Mouse (Mus musculus) heart, embryonic 12.5 days (tissue): ENCODE measurements at regions not wholly inside any gene's neighbourhood (a gene's known extent, or its start where the extent isn't known, plus 50 kb on each side); places are given as distances from the start of the nearest gene placed in this dataset.

ENCODE experiments used
- ATAC-seq: fragments of 200-750 bp; cut with Nextera tagmentation; 2 replicates; pipeline ENCODE4 v1.8.0; 2017; ENCODE audit warnings: moderate TSS enrichment, moderate library complexity; ENCODE audit not compliant: insufficient number of reproducible peaks, low FRiP score
- H3K27ac ChIP-seq: fragments of 300-500 bp; sonication (generic); 2 replicates; pipeline ENCODE4 v1.5.1; 2016; ENCODE audit warnings: mild to moderate bottlenecking, moderate library complexity; ENCODE audit not compliant: poor library complexity, severe bottlenecking
- H3K27me3 ChIP-seq: fragments of 300-500 bp; sonication (generic); replicated peaks from 2 replicates; pipeline ENCODE4 v1.6.1; 2016; ENCODE audit warnings: mild to moderate bottlenecking, moderate library complexity
- H3K36me3 ChIP-seq: fragments of 300-500 bp; sonication (generic); 2 replicates; pipeline ENCODE4 v1.6.1; 2016; ENCODE audit warnings: mild to moderate bottlenecking, moderate library complexity
- H3K4me1 ChIP-seq: fragments of 300-500 bp; sonication (generic); replicated peaks from 2 replicates; pipeline ENCODE4 v1.6.1; 2016; ENCODE audit warnings: mild to moderate bottlenecking
- H3K4me2 ChIP-seq: fragments of 300-500 bp; sonication (generic); 2 replicates; pipeline ENCODE4 v1.6.1; 2016; ENCODE audit warnings: mild to moderate bottlenecking, moderate library complexity
- H3K4me3 ChIP-seq: fragments of 300-500 bp; sonication (generic); 2 replicates; pipeline ENCODE4 v1.5.1; 2016; ENCODE audit warnings: mild to moderate bottlenecking
- H3K9ac ChIP-seq: fragments of 300-500 bp; sonication (generic); 2 replicates; pipeline ENCODE4 v1.6.1; 2016; ENCODE audit warnings: mild to moderate bottlenecking, moderate library complexity
- H3K9me3 ChIP-seq: fragments of 300-500 bp; sonication (generic); replicated peaks from 2 replicates; pipeline ENCODE4 v1.6.1; 2016; ENCODE audit warnings: mild to moderate bottlenecking, moderate library complexity
- WGBS: fragments of 180-500 bp; shearing (Covaris S2); methylation state at CpG from one replicate; pipeline ENCODE4 v1.1.7; 2016; 5-methylcytosine and 5-hydroxymethylcytosine counted together

DNA sequence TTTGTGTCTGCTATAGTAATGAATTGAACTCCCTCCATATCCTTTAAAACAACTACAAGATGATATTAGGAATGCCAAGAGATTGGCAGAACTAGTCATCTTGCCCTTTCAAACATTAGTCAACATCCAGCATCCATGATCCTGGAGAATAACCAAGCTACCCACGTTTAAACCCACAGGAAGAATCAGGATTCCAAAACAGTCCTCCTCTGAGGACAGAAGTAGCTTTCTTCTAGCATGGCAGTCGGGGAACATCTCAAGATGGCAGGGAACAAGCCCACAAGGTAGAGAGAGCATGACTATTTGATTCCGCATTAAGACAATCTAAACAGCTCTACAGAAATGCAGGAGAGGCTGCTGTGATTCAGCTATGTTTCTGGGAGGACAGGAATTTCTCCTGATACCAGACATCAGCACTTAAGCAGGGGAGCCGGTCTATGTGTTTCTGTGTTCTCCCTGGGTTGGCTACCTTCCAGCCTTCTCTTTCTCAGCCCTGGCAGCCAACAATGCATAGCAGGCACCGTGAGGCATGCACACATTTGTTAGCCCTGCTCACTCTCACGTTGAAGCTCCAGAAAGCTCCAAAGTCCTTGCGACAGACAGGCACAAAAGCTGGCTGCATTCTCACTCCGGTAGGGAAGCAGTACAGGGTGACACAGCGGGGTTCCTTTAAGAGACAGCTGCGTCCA lies 138.8 kb downstream of the Dhx15 start:
- Histone ChIP-seq H3K4me1 (peaks cover 15% of the 10 kb centered on the region), H3K9ac (no peak overlapping the region), H3K36me3 (no peaks in the 10 kb centered on the region), H3K4me3 (no peak overlapping the region), H3K4me2 (peak overlapping the region; percentile 23), H3K9me3 (no peaks in the 10 kb centered on the region), H3K27me3 (no peaks in the 10 kb centered on the region), H3K27ac (peak overlapping the region; percentile 88)
- 31% methylated on average over 10 of the region's 10 CpGs for WGBS
- ATAC-seq = peak; percentile 74; the same call in 1 of the 2 replicates

DNA sequence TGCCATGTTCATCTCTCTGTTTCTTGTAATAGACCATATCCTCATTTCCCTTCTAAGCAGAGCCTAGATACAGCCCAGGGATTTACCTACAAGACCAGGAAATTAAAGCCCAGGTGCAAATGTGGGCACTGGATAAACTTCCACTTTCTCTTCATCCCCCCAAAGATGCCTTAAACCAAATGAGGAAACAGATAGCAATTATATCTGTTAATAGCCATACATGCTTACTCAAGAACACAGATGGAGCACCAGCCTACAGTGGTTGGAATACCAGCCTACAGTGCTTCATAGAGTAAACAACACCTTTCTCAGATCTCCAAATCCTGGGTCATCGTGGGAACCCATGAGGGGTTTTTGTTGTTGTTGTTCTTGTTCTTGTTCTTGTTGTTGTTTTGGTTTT lies 141.5 kb downstream of the Dhx15 start:
- Histone ChIP-seq H3K4me3 (no peak overlapping the region), H3K4me2 (no peak overlapping the region), H3K4me1 (peaks cover 15% of the 10 kb centered on the region), H3K36me3 (no peaks in the 10 kb centered on the region), H3K9ac (no peak overlapping the region), H3K27ac (no peak overlapping the region), H3K9me3 (no peaks in the 10 kb centered on the region), H3K27me3 (no peaks in the 10 kb centered on the region)
- no peak for ATAC-seq
- 60% methylated on average over 1 of the region's 1 CpGs for WGBS

DNA sequence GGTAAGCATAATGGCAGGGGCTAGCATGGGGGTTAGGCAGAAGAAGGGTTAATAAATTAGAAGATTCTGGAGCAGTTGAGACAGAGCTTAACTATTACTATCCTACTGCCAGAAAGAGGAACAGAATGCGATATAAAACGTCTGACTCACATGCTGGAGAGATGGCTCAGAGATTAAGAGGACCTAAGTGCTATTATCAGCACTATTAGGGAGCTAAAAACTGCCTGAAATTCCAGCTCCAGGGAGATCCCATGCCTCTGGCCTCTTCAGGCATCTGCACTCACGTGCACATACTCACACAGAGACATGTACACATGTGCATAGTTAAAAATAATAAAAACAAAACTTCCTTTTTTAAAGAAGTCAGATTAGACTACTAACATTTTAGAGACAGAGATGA lies 143.6 kb downstream of the Dhx15 start:
- Histone ChIP-seq H3K36me3 (no peaks in the 10 kb centered on the region), H3K27ac (no peak overlapping the region), H3K9ac (no peak overlapping the region), H3K4me2 (no peak overlapping the region), H3K27me3 (no peaks in the 10 kb centered on the region), H3K4me3 (no peak overlapping the region), H3K9me3 (no peaks in the 10 kb centered on the region), H3K4me1 (peaks cover 8% of the 10 kb centered on the region)
- 38% methylated on average over 3 of the region's 3 CpGs for WGBS
- no peak for ATAC-seq

DNA sequence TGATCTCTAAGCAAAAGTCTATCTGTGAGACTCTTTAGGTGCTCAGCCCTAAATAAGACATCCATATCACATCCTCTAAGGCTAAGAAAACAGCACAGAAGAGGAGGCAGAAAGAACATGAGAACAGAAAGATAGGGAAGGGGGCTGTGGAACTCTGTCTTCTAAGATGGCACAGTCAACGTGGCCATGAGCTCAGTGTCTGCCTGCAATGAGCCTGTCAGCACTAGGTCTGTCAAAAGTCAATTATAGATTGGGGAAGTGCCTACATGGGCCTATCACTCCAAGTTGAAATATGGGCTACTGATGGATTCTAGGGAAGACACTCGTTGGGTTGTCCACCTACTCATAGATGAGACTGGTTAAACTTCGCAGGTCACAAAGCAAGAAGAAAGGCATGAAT lies 146.2 kb downstream of the Dhx15 start:
- 41% methylated on average over 3 of the region's 3 CpGs for WGBS
- no peaks in the 10 kb centered on the region for H3K36me3 ChIP-seq
- H3K9me3 ChIP-seq = no peaks in the 10 kb centered on the region
- no peak for ATAC-seq
- H3K4me3 ChIP-seq = no peak overlapping the region
- H3K4me2 ChIP-seq = no peak overlapping the region
- H3K27ac ChIP-seq = no peak overlapping the region
- no peak overlapping the region for H3K9ac ChIP-seq
- H3K4me1 ChIP-seq = peaks cover 18% of the 10 kb centered on the region
- H3K27me3 ChIP-seq = no peaks in the 10 kb centered on the region

DNA sequence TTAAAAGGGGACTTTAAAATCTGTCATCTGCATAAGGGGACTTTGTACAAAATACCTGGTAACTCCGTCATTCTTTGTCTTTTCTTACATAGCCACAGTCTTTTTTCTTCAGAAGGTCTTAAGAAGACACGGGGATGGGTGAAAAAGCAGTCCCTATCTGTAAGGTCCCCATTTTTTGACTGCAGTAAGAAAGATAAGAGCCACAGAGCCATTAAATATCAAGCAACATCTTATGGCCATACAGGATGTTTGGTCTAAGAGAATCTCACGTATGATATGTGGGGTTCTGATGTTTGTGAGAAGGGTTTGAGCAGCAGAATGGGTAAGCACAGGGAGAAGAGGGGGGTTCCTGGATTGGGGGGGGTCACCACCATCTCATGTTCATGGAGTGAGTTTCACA lies 148.9 kb downstream of the Dhx15 start:
- Histone ChIP-seq H3K9ac (no peak overlapping the region), H3K4me2 (no peak overlapping the region), H3K9me3 (no peaks in the 10 kb centered on the region), H3K36me3 (no peaks in the 10 kb centered on the region), H3K27me3 (no peaks in the 10 kb centered on the region), H3K27ac (0 out of 2 replicates have a peak overlapping the region, but pooled peaks have one; percentile 76), H3K4me3 (no peak overlapping the region), H3K4me1 (peaks cover 21% of the 10 kb centered on the region)
- WGBS = 73% methylated on average over 3 of the region's 3 CpGs
- ATAC-seq = no peak

DNA sequence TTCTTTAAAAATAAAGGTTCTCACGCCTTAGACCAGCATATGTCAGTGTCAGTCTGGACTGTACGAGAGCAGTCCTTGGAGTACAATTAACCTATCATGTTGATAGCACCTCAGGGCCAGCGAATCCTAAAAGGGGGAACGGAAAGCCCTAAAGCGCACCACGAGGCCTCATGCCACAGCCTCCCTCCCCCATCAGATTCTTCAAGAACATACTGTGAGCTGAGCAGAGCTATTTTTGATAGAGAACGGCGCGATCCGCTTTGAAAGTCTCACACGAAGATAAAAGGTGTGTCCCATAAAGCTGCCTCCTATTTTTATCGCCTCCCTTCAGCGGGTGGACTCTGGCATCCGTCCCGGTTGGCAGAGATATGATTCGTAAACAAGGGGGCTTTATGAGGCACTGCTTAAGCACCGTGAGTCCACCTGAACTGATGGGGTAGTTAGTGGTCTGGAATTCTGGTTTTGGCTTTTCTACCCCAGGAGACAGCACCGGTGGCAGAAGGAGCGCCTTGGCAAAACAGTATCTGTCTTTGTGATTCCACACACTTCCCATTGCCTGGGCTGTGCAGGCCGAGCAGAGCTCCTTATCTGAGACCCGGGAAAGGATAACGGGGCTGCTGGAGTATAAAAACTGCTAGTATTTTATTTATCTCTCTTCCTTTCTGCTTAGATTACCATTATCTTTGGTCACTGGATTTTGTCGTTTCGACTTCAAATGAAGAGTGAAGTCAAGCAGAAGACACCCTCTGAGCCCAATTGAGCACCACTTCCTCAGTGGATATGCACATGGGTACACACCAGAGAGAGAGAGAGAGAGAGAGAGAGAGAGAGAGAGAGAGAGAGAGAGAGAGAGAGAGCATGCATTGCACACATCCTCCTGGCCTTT lies 149.6 kb downstream of the Dhx15 start:
- H3K4me2 ChIP-seq = peak overlapping the region; percentile 58
- H3K9me3 ChIP-seq = no peaks in the 10 kb centered on the region
- H3K36me3 ChIP-seq = no peaks in the 10 kb centered on the region
- no peaks in the 10 kb centered on the region for H3K27me3 ChIP-seq
- H3K4me3 ChIP-seq = 0 out of 2 replicates have a peak overlapping the region, but pooled peaks have one; percentile 18
- peaks cover 21% of the 10 kb centered on the region for H3K4me1 ChIP-seq
- 0 out of 2 replicates have a peak overlapping the region, but pooled peaks have one; percentile 41 for H3K9ac ChIP-seq
- WGBS = 8% methylated on average over 24 of the region's 24 CpGs
- peak overlapping the region; percentile 76 for H3K27ac ChIP-seq
- ATAC-seq = peak; percentile 73

DNA sequence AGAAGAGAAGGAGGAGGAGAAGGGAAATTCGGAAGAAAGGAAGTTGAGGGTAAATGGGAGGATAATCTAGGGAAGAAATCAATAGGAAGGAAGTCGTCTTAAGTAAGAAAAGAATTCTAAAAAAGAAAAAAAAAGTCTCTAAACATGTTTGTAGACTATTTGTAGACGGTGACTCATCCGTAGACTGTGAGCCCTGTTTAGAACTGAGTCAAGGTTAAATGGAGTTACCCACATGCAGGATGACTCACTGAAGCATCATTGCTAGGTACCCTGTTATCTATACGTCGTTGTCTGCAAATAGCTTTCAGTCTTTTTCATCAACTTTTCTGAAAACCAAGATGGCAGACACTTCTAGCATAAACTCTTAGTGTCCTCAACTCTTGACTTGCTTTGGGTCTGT lies 155.0 kb downstream of the Dhx15 start:
- no peak overlapping the region for H3K4me3 ChIP-seq
- ATAC-seq = no peak
- 68% methylated on average over 6 of the region's 6 CpGs for WGBS
- no peaks in the 10 kb centered on the region for H3K9me3 ChIP-seq
- no peak overlapping the region for H3K27ac ChIP-seq
- no peak overlapping the region for H3K9ac ChIP-seq
- peaks cover 8% of the 10 kb centered on the region for H3K4me1 ChIP-seq
- H3K27me3 ChIP-seq = no peaks in the 10 kb centered on the region
- H3K4me2 ChIP-seq = no peak overlapping the region
- H3K36me3 ChIP-seq = no peaks in the 10 kb centered on the region

DNA sequence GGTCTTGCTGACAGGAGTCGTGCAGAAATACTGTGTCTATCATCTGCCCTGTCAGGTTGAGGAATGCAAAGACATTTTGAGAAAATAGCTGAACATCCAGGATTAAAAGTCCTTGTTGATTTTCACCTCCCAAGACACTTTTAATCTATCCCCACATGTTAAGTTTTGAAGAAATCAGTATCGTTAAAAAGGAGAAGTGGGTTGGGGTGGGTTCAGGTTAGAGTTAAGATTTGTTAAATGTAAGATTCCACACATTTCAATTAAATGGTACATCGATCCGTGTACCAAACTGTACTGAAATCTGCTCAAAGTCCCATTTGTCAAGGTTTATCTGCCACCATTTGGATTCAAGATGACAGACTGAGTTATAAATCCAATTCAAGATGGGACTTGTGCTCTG lies 162.8 kb downstream of the Dhx15 start:
- ATAC-seq = no peak
- no peak overlapping the region for H3K27ac ChIP-seq
- peaks cover 7% of the 10 kb centered on the region; the same call in 1 of the 2 replicates for H3K4me1 ChIP-seq
- WGBS = 75% methylated on average over 4 of the region's 4 CpGs
- no peaks in the 10 kb centered on the region for H3K9me3 ChIP-seq
- H3K4me2 ChIP-seq = no peak overlapping the region
- H3K4me3 ChIP-seq = no peak overlapping the region
- no peaks in the 10 kb centered on the region for H3K36me3 ChIP-seq
- no peaks in the 10 kb centered on the region for H3K27me3 ChIP-seq
- H3K9ac ChIP-seq = no peak overlapping the region

DNA sequence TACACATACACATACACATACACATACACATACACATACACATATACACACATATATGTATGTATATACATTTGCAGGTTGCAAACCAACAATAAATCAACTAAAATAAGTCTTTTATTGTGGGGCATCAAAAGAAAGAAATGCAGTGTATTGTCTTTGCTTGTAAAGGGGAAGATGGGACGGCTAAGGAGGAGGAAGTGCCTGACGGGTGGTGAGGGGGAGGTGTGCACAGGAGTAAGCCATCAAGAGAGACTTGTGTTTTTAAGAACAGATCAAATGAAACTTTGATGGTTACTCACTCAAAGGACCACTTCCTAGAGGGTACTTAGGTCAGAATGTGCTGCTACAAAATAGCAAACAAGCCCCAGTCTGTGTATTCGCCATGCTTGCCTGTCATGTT lies 164.2 kb downstream of the Dhx15 start:
- peaks cover 13% of the 10 kb centered on the region; the same call in 1 of the 2 replicates for H3K4me1 ChIP-seq
- no peak overlapping the region for H3K27ac ChIP-seq
- no peaks in the 10 kb centered on the region for H3K9me3 ChIP-seq
- no peak for ATAC-seq
- 72% methylated on average over 3 of the region's 3 CpGs for WGBS
- H3K4me3 ChIP-seq = no peak overlapping the region
- H3K4me2 ChIP-seq = no peak overlapping the region
- H3K36me3 ChIP-seq = no peaks in the 10 kb centered on the region
- H3K9ac ChIP-seq = no peak overlapping the region
- no peaks in the 10 kb centered on the region for H3K27me3 ChIP-seq

DNA sequence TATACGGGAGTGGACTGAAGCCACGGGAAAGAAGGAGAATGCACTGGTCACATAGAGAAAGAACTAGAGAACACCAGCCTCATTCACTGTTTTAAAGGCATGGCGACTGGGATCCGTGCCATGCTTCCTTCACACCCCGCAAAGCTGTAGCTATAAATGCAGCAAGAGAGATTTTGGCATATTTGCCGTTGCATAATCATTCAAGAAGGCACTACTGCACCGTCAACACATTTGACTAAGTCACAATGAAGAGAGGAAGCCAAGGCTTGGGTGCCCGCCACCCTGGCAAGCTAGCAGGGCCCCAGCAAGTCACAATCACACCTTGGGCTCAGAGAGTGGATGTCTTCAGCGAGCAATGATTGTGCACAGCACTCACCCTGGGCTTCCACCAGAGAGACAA lies 167.1 kb downstream of the Dhx15 start:
- Histone ChIP-seq H3K36me3 (no peaks in the 10 kb centered on the region), H3K9ac (no peak overlapping the region), H3K27me3 (no peaks in the 10 kb centered on the region), H3K4me2 (no peak overlapping the region), H3K4me1 (peaks cover 13% of the 10 kb centered on the region; the same call in 1 of the 2 replicates), H3K27ac (no peak overlapping the region), H3K9me3 (no peaks in the 10 kb centered on the region), H3K4me3 (no peak overlapping the region)
- no peak for ATAC-seq
- WGBS = 80% methylated on average over 9 of the region's 9 CpGs

DNA sequence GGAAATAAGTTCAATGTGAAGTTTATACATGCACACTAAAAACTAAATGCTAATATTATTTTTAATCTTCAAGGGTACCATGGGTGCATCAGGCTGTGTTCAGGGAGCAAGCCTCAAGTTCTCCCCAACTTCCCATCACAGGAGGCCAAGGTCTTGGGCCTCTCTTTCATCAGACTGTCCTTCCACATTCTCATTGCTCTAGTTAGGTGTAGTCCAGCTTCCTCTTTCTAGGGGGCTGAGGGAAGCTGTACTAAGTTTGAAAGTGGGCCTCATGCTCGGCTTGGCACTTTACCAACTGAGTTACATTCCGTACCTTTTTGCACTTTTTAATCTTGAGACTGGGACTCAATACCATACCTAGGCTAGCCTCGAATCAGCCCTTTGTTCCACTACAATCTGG lies 173.3 kb downstream of the Dhx15 start:
- Histone ChIP-seq H3K27me3 (no peaks in the 10 kb centered on the region), H3K9me3 (no peaks in the 10 kb centered on the region), H3K4me1 (peaks cover 6% of the 10 kb centered on the region; the same call in 1 of the 2 replicates), H3K4me3 (no peak overlapping the region), H3K9ac (no peak overlapping the region), H3K36me3 (no peaks in the 10 kb centered on the region), H3K27ac (no peak overlapping the region), H3K4me2 (no peak overlapping the region)
- WGBS = 65% methylated on average over 3 of the region's 3 CpGs
- no peak for ATAC-seq
